Mouse (Mus musculus) megakaryocyte, embryonic 14.5 days (primary cell): ENCODE measurements around the gene Inhbb.

ENCODE experiments used
- FLI1 ChIP-seq: IDR thresholded peaks from 2 replicates; pipeline ENCODE4 v1.6.1; 2012; ENCODE audit warnings: low read length, inconsistent platforms, mixed read lengths
- GATA1 ChIP-seq: IDR thresholded peaks from 3 replicates; pipeline ENCODE4 v1.6.1; 2012; ENCODE audit warnings: mixed read lengths, low read length, inconsistent platforms, borderline replicate concordance

GRCm38 (mm10) chr1:119375376-119375775 lies 46.7 kb downstream of the Inhbb start:
- TF ChIP-seq FLI1: no peak
- no peak for TF ChIP-seq GATA1
